ENCODE assay signal across 7 mouse cellular contexts in genomic region chr19:46857277-46857989, GRCm38 (mm10).
DNase-seq lines count a peak whose midpoint lies in the region; ATAC-seq and TF ChIP-seq lines count a peak whose summit lies in the region.

No protein-coding gene starts in this region.

- H3K27ac ChIP-seq in lung, embryonic 14.5 days (ENCODE audit: low read depth), result no peak overlapping the region
- H3K27ac ChIP-seq in kidney, adult 2 months (ENCODE audit: insufficient read depth, low read depth, low read length), result peak overlapping the region; percentile 6; the same call in 1 of the 2 replicates
- H3K27ac ChIP-seq in neural tube, embryonic 15.5 days (replicated peaks), result 0 out of 2 replicates have a peak overlapping the region, but pooled peaks have one; percentile 13

- TF ChIP-seq CTCF in lung, embryonic 14.5 days (IDR thresholded peaks at IDR 0.05; ENCODE audit: low read depth), result peak; percentile 34
- peak; percentile 66 for TF ChIP-seq CTCF in kidney, adult 2 months (conservative IDR thresholded peaks at IDR 0.05; ENCODE audit: insufficient read depth, insufficient read length, low read depth, low read length)

- H3K9ac ChIP-seq in lung, embryonic 14.5 days, result no peak overlapping the region
- H3K9ac ChIP-seq in neural tube, embryonic 15.5 days (replicated peaks), result no peak overlapping the region

- no peak for TF ChIP-seq POLR2A in kidney, adult 2 months (IDR thresholded peaks at IDR 0.05; ENCODE audit: low read depth, low read length)

- no peak overlapping the region for H3K4me2 ChIP-seq in lung, embryonic 14.5 days
- no peak overlapping the region for H3K4me2 ChIP-seq in neural tube, embryonic 15.5 days

- H3K4me1 ChIP-seq in lung, embryonic 14.5 days (ENCODE audit: insufficient read depth), result 0 out of 2 replicates have a peak, but pooled peaks cover 4% of the 10 kb centered on the region
- H3K4me1 ChIP-seq in kidney, adult 2 months (ENCODE audit: control insufficient read depth, insufficient read depth, low read length), result peaks cover 6% of the 10 kb centered on the region; the same call in 1 of the 2 replicates
- peaks cover 17% of the 10 kb centered on the region for H3K4me1 ChIP-seq in neural tube, embryonic 15.5 days

- H3K36me3 ChIP-seq in lung, embryonic 14.5 days (ENCODE audit: insufficient read depth), result no peaks in the 10 kb centered on the region
- no peaks in the 10 kb centered on the region for H3K36me3 ChIP-seq in kidney, adult 2 months (ENCODE audit: control insufficient read depth, insufficient read depth, low read length)
- no peaks in the 10 kb centered on the region for H3K36me3 ChIP-seq in neural tube, embryonic 15.5 days

- 32% methylated on average over 9 of the region's 9 CpGs for WGBS in lung, embryonic 14.5 days
- WGBS in kidney, adult 2 months, result 55% methylated on average over 9 of the region's 9 CpGs
- WGBS in neural tube, embryonic 15.5 days, result 64% methylated on average over 9 of the region's 9 CpGs

- H3K27me3 ChIP-seq in lung, embryonic 14.5 days (ENCODE audit: insufficient read depth, low read length), result no peaks in the 10 kb centered on the region
- H3K27me3 ChIP-seq in kidney, adult 2 months (replicated peaks; ENCODE audit: control insufficient read depth, insufficient read depth, low read length), result no peaks in the 10 kb centered on the region
- H3K27me3 ChIP-seq in neural tube, embryonic 15.5 days (replicated peaks), result no peaks in the 10 kb centered on the region

- peak; percentile 43 for DNase-seq in lung, embryonic 14.5 days
- DNase-seq in lung, postnatal 14 days, result no peak
- DNase-seq in embryo, embryonic 10.5 days (ENCODE audit: low spot score), result peak; percentile 46
- DNase-seq in kidney, adult 2 months, result peak; percentile 58
- DNase-seq in layer of hippocampus, adult 9-10 months (ENCODE audit: low spot score), result no peak
- DNase-seq in layer of hippocampus, adult 18-20 months (ENCODE audit: low spot score in 2 of 2), result no peak

- no peaks in the 10 kb centered on the region for H3K9me3 ChIP-seq in lung, embryonic 14.5 days (ENCODE audit: low read depth, low read length)
- H3K9me3 ChIP-seq in neural tube, embryonic 15.5 days (replicated peaks), result no peaks in the 10 kb centered on the region

- no peak for ATAC-seq in lung, embryonic 14.5 days (ENCODE audit: insufficient read depth)
- ATAC-seq in neural tube, embryonic 15.5 days (ENCODE audit: low FRiP score), result peak; percentile 14; the same call in 1 of the 2 replicates

- no peak overlapping the region for H3K4me3 ChIP-seq in lung, embryonic 14.5 days (ENCODE audit: low read depth, low read length)
- no peak overlapping the region for H3K4me3 ChIP-seq in kidney, adult 2 months (ENCODE audit: insufficient read depth, low read depth, low read length)
- no peak overlapping the region for H3K4me3 ChIP-seq in neural tube, embryonic 15.5 days (replicated peaks)

Comparison
In these comparisons a context has a peak if more than half of its experiments do, and no peak if none do; other contexts are left out.
1. DNase-seq: peak in lung, embryonic 14.5 days (single experiment), embryo, embryonic 10.5 days (single experiment) and kidney, adult 2 months (single experiment); none in lung, postnatal 14 days (single experiment), layer of hippocampus, adult 9-10 months (single experiment) and layer of hippocampus, adult 18-20 months (0 of 2).